ENCODE assay signal across 18 mouse cellular contexts in genomic region chr10:86482496-86482895, GRCm38 (mm10). TPM values are rescaled to one million over a fixed set of nuclear protein-coding genes. Genes with fewer than 3 reads are reported as not detected.
DNase-seq lines count a peak whose midpoint lies in the region; ATAC-seq lines count a peak whose summit lies in the region.
"Had no signal": no experiment of that assay in that cellular context is flagged by ENCODE, and none has a peak within 500 bp of the region (broad histone marks: within the 10 kb centered on the region; RNA-seq: fewer than 3 reads in every experiment).

No protein-coding gene starts in this region.

- 0 out of 2 replicates have a peak, but pooled peaks cover 12% of the 10 kb centered on the region for H3K4me1 ChIP-seq in kidney, embryonic 15.5 days
- H3K4me1 ChIP-seq in neural tube, embryonic 15.5 days: peaks cover 17% of the 10 kb centered on the region; the same call in 1 of the 2 replicates
- peaks cover 21% of the 10 kb centered on the region for H3K4me1 ChIP-seq in limb, embryonic 12.5 days (replicated peaks)
- H3K4me1 ChIP-seq: heart, embryonic 13.5 days had no signal

- no peak for DNase-seq in kidney, postnatal 25 days
- no peak for DNase-seq in neural tube, embryonic 10.5 days (ENCODE audit: extremely low spot score, low spot score)
- DNase-seq: adrenal gland, adult 2 months; adrenal gland, postnatal 25 days; cerebellum, adult 2 months; cerebellum, postnatal 10 days; gastrocnemius, postnatal 36 days; heart, adult 11 months; heart, postnatal 4 days had no signal

- H3K4me3 ChIP-seq in kidney, embryonic 15.5 days (replicated peaks): no peak overlapping the region
- H3K4me3 ChIP-seq in neural tube, embryonic 15.5 days (replicated peaks): no peak overlapping the region
- H3K4me3 ChIP-seq in limb, embryonic 12.5 days (replicated peaks): no peak overlapping the region
- H3K4me3 ChIP-seq: embryonic facial prominence, embryonic 13.5 days; heart, embryonic 13.5 days; hindbrain, embryonic 12.5 days had no signal

- H3K27ac ChIP-seq in kidney, embryonic 15.5 days: peak overlapping the region; percentile 10; the same call in 1 of the 2 replicates
- peak overlapping the region; percentile 39; the same call in 1 of the 2 replicates for H3K27ac ChIP-seq in neural tube, embryonic 15.5 days (replicated peaks)
- H3K27ac ChIP-seq in limb, embryonic 12.5 days: 0 out of 2 replicates have a peak overlapping the region, but pooled peaks have one; percentile 50
- H3K27ac ChIP-seq: embryonic facial prominence, embryonic 13.5 days; heart, embryonic 13.5 days; hindbrain, embryonic 12.5 days had no signal

- no peak overlapping the region for H3K9ac ChIP-seq in kidney, embryonic 15.5 days
- no peak overlapping the region for H3K9ac ChIP-seq in neural tube, embryonic 15.5 days (replicated peaks)
- no peak overlapping the region for H3K9ac ChIP-seq in limb, embryonic 12.5 days (replicated peaks)
- H3K9ac ChIP-seq: embryonic facial prominence, embryonic 13.5 days; heart, embryonic 13.5 days; hindbrain, embryonic 12.5 days had no signal

- no peaks in the 10 kb centered on the region for H3K9me3 ChIP-seq in kidney, embryonic 15.5 days (replicated peaks)
- no peaks in the 10 kb centered on the region for H3K9me3 ChIP-seq in neural tube, embryonic 15.5 days (replicated peaks)
- H3K9me3 ChIP-seq in limb, embryonic 12.5 days: no peaks in the 10 kb centered on the region
- H3K9me3 ChIP-seq: embryonic facial prominence, embryonic 13.5 days; heart, embryonic 13.5 days; hindbrain, embryonic 12.5 days had no signal

- no peak for ATAC-seq in kidney, embryonic 15.5 days (replicated peaks; ENCODE audit: low FRiP score)
- ATAC-seq in neural tube, embryonic 15.5 days (ENCODE audit: low FRiP score): no peak
- ATAC-seq in limb, embryonic 12.5 days (ENCODE audit: insufficient number of reproducible peaks, insufficient read depth, low FRiP score, low TSS enrichment, low read depth): no peak
- no peak for ATAC-seq in erythroblast, adult 5-6 weeks (replicated peaks; ENCODE audit: low FRiP score, poor library complexity, severe bottlenecking)
- ATAC-seq: forebrain, embryonic 14.5 days; hindbrain, embryonic 16.5 days had no signal

- WGBS in kidney, embryonic 15.5 days: 29% methylated on average over 1 of the region's 1 CpGs
- 60% methylated on average over 1 of the region's 1 CpGs for WGBS in neural tube, embryonic 15.5 days
- 31% methylated on average over 1 of the region's 1 CpGs for WGBS in limb, embryonic 12.5 days

- H3K36me3 ChIP-seq in kidney, embryonic 15.5 days: no peaks in the 10 kb centered on the region
- H3K36me3 ChIP-seq in neural tube, embryonic 15.5 days: 0 out of 2 replicates have a peak, but pooled peaks cover 5% of the 10 kb centered on the region
- no peaks in the 10 kb centered on the region for H3K36me3 ChIP-seq in limb, embryonic 12.5 days
- H3K36me3 ChIP-seq: embryonic facial prominence, embryonic 13.5 days; heart, embryonic 13.5 days; hindbrain, embryonic 12.5 days had no signal

- H3K27me3 ChIP-seq in kidney, embryonic 15.5 days: no peaks in the 10 kb centered on the region
- H3K27me3 ChIP-seq in neural tube, embryonic 15.5 days (replicated peaks): no peaks in the 10 kb centered on the region
- H3K27me3 ChIP-seq in limb, embryonic 12.5 days: peaks cover 2% of the 10 kb centered on the region; the same call in 1 of the 2 replicates
- H3K27me3 ChIP-seq: embryonic facial prominence, embryonic 13.5 days; heart, embryonic 13.5 days; hindbrain, embryonic 12.5 days had no signal

- no peak overlapping the region for H3K4me2 ChIP-seq in kidney, embryonic 15.5 days
- no peak overlapping the region for H3K4me2 ChIP-seq in neural tube, embryonic 15.5 days
- no peak overlapping the region for H3K4me2 ChIP-seq in limb, embryonic 12.5 days
- H3K4me2 ChIP-seq: embryonic facial prominence, embryonic 13.5 days; heart, embryonic 13.5 days; hindbrain, embryonic 12.5 days had no signal

RNA-seq across cellular contexts. Expression of gene Syn3, which starts 16.2 kb away (rescaled TPM):
- 7.2 and 8.1 TPM in 2 replicates for polyA plus RNA-seq in kidney, embryonic 15.5 days (2015; fragmentation: Nextera tagmentation; extraction: Ambion mirVana)
- 24.4 and 29.0 TPM in 2 replicates for polyA plus RNA-seq in neural tube, embryonic 15.5 days (2015; fragmentation: Nextera tagmentation; extraction: Ambion mirVana)
- polyA plus RNA-seq in limb, embryonic 12.5 days (2016; fragmentation: Nextera tagmentation; extraction: Ambion mirVana): 4.1 and 4.4 TPM in 2 replicates
- total RNA-seq in erythroblast, adult 5-6 weeks (2015; ENCODE audit: low replicate concordance): not detected in 2 replicates
- total RNA-seq in erythroblast, adult 5-6 weeks (2017; ENCODE audit: low replicate concordance): 0.77 and 0.84 TPM in 2 replicates
